Mouse (Mus musculus) left cerebral cortex, adult 2 months (tissue): Measurements from ENCODE around the gene Dab1. TPM values are rescaled to one million over a fixed set of nuclear protein-coding genes. Genes with fewer than 3 reads are reported as not detected.

ENCODE experiments used
- DNase-seq, 2 experiments: peaks; one replicate each; pipeline ENCODE4 v3.0.0; 2021 to 2022; ENCODE audit warnings: low spot score in 2 of 2, mixed read lengths in 1 of 2; ENCODE audit errors: extremely low spot score in 1 of 2
- H3K27ac ChIP-seq: fragments of 200-600 bp; 2 replicates; pipeline ENCODE4 v1.8.1; 2022
- H3K4me3 ChIP-seq: fragments of 200-600 bp; 2 replicates; pipeline ENCODE4 v1.8.1; 2022
- CTCF ChIP-seq: fragments of 200-600 bp; IDR thresholded peaks from 2 replicates; pipeline ENCODE4 v1.8.1; 2022; ENCODE audit warnings: antibody characterized with exemption, mild to moderate bottlenecking, moderate library complexity
- intact Hi-C: fragments of 180-260 bp; cut with DNase I; formaldehyde crosslinking; loops from one replicate; pipeline ENCODE4 v1.15.1; 2025
- total RNA-seq, 2 experiments: library from RNA; stranded (reverse); gene quantifications; 2 replicates each; pipeline ENCODE4 v1.2.3; 2021

The Dab1 gene
- total RNA-seq, 2 experiments from 2014 or later: 121 to 131 TPM

GRCm38 (mm10) chr4:104689047-104689446, 1069.9 kb downstream of the Dab1 start:
- H3K27ac ChIP-seq: no peak overlapping the region; the same call in 1 of the 2 replicates
- no peak for TF ChIP-seq CTCF
- intact Hi-C loops: no loop called here

GRCm38 (mm10) chr4:104691026-104691425, 1071.9 kb downstream of the Dab1 start:
- peak in 1 of 2 experiments; percentile 47 for DNase-seq
- TF ChIP-seq CTCF: no peak
- no peak overlapping the region for H3K4me3 ChIP-seq
- intact Hi-C loops: no loop called here
- H3K27ac ChIP-seq: peak overlapping the region; percentile 32

More at GRCm38 (mm10) chr4:104689047-104689446, 1069.9 kb downstream of the Dab1 start:
- DNase-seq: no peak
- no peak overlapping the region for H3K4me3 ChIP-seq

- Histone ChIP-seq H3K27ac (no peak overlapping the region), H3K4me3 (no peak overlapping the region)
- TF ChIP-seq CTCF: no peak
- no peak for DNase-seq
- intact Hi-C loops: no loop called here
These were observed 1075.0 kb downstream of the Dab1 start for GRCm38 (mm10) chr4:104694188-104694587.

DNA sequence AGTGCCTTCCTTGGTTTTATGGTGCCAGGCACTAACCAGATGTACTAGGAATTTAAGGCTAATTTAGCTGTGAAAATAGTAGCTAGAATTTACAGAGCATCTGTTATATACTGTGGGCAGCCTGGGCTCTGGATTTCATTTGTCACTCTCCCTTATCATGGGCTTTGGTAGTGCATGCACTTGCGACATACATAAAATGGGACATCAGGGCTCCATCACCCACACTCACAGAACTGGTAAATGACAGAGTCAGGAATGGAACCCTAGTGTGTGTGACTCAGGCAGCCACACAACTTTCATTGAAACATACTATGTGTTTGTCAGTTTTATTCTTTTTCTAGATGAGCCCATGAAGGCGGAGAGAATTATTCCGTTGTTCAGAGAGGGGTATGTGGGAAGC, 1077.4 kb downstream of the Dab1 start:
- TF ChIP-seq CTCF: no peak
- DNase-seq: no peak
- intact Hi-C loops: no loop called here
- H3K4me3 ChIP-seq: no peak overlapping the region
- no peak overlapping the region for H3K27ac ChIP-seq

DNA sequence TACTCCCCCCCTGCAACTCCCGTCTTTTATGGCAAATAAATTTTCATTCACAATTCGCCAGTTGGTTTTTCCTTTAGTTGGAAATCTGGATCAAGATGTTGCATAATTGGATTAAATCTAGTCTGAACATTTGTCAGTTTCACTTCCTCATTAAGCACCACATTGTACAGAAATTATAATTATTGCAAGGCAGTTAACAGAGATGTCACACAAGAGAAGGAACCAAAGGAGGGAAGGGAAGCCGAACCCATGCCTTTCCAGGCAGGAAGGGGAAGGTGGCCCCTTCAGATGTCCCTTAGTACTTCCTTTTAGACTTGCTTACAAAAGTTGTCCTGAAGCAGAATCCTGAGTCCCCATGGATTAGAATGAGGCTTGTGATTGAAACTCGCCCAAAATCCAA, 1078.5 kb downstream of the Dab1 start:
- intact Hi-C loops: no loop called here
- H3K4me3 ChIP-seq: no peak overlapping the region
- DNase-seq: no peak
- no peak for TF ChIP-seq CTCF
- H3K27ac ChIP-seq: no peak overlapping the region

- Histone ChIP-seq H3K4me3 (no peak overlapping the region), H3K27ac (peak overlapping the region; percentile 17; the same call in 1 of the 2 replicates)
- DNase-seq: no peak
- intact Hi-C loops: no loop called here
- no peak; the same call in 1 of the 2 replicates for TF ChIP-seq CTCF
These were observed 1086.8 kb downstream of the Dab1 start for GRCm38 (mm10) chr4:104705664-104706645.

GRCm38 (mm10) chr4:104712338-104713083, 1093.4 kb downstream of the Dab1 start:
- H3K4me3 ChIP-seq: no peak overlapping the region
- intact Hi-C loops: no loop called here
- no peak for TF ChIP-seq CTCF
- DNase-seq: no peak
- H3K27ac ChIP-seq: no peak overlapping the region

- no peak for TF ChIP-seq CTCF
- intact Hi-C loops: no loop called here
- no peak for DNase-seq
- H3K4me3 ChIP-seq: no peak overlapping the region
- H3K27ac ChIP-seq: no peak overlapping the region
These were observed 1095.9 kb downstream of the Dab1 start for GRCm38 (mm10) chr4:104714925-104715519.

DNA sequence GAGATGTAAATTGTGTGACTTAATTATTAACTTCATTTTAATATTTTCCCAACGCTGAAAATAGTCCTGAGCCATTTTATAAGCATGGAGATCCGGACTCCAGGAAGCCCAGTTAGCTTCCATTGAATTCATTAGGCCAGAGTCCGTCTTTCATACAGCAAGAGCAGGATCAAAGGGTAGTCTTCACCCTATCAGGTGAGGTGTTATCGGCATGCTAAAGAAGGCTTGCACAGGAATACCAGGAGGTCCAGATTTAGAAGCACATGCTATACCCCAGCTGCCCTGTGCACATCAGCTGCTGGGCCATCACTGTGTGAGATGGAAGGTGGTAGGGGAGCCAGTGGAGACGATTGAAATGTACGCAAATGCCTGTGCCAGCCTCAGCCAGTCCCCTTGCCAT, 1096.7 kb downstream of the Dab1 start:
- DNase-seq: no peak
- no peak overlapping the region for H3K4me3 ChIP-seq
- peak overlapping the region; percentile 36; the same call in 1 of the 2 replicates for H3K27ac ChIP-seq
- intact Hi-C loops: no loop called here
- TF ChIP-seq CTCF: no peak

- no peak overlapping the region for H3K4me3 ChIP-seq
- no peak for DNase-seq
These were observed 1097.3 kb downstream of the Dab1 start for GRCm38 (mm10) chr4:104716506-104716905.

GRCm38 (mm10) chr4:104718973-104719795, 1100.0 kb downstream of the Dab1 start:
- DNase-seq: peak in 1 of 2 experiments; percentile 55
- no peak overlapping the region for H3K4me3 ChIP-seq
- H3K27ac ChIP-seq: peak overlapping the region; percentile 73; the same call in 1 of the 2 replicates
- no peak for TF ChIP-seq CTCF
- intact Hi-C loops: no loop called here

More at GRCm38 (mm10) chr4:104716506-104716905, 1097.3 kb downstream of the Dab1 start:
- no peak for TF ChIP-seq CTCF
- intact Hi-C loops: no loop called here
- H3K27ac ChIP-seq: peak overlapping the region; percentile 36; the same call in 1 of the 2 replicates
